Mouse (Mus musculus) left cerebral cortex, adult 9 months (tissue): ENCODE measurements around the gene Cdca4.
A peak's percentile ranks its signal among the peaks of the same experiment; 100 is the strongest.
"Not testable (repeated sequence)": the region's sequence is repeated elsewhere in the genome, so short reads cannot be mapped to it uniquely, and the experiment has no call there.

Experiments used
- DNase-seq, 2 experiments: peaks; one replicate each; pipeline ENCODE4 v3.0.0; 2022; ENCODE audit warnings: low spot score in 2 of 2

Cdca4 gene

GRCm38 (mm10) chr12:112823221-112823620, 6.0 kb downstream of the Cdca4 start:
- no peak for DNase-seq

GRCm38 (mm10) chr12:112822676-112823075, 6.5 kb downstream of the Cdca4 start:
- no peak for DNase-seq

- no peak for DNase-seq
Measured at GRCm38 (mm10) chr12:112821974-112822373, 7.2 kb downstream of the Cdca4 start.

GRCm38 (mm10) chr12:112821216-112821615, 8.0 kb downstream of the Cdca4 start:
- DNase-seq = no peak

- no peak for DNase-seq
Measured at GRCm38 (mm10) chr12:112820401-112820999, 8.7 kb downstream of the Cdca4 start.

GRCm38 (mm10) chr12:112819057-112819662, 10.1 kb downstream of the Cdca4 start:
- DNase-seq = no peak

- not testable (repeated sequence) for DNase-seq
Measured at GRCm38 (mm10) chr12:112816866-112817265, 12.4 kb downstream of the Cdca4 start.

- peak in 1 of 2 experiments; percentile 66 for DNase-seq
Measured at GRCm38 (mm10) chr12:112816294-112816693, 12.9 kb downstream of the Cdca4 start.

- DNase-seq = no peak
Measured at GRCm38 (mm10) chr12:112814682-112815470, 14.3 kb downstream of the Cdca4 start.

- DNase-seq = no peak
Measured at GRCm38 (mm10) chr12:112813370-112813769, 15.9 kb downstream of the Cdca4 start.

GRCm38 (mm10) chr12:112810092-112810885, 18.9 kb downstream of the Cdca4 start:
- DNase-seq = no peak

- no peak for DNase-seq
Measured at GRCm38 (mm10) chr12:112809641-112810040, 19.6 kb downstream of the Cdca4 start.

- peak; percentile 85 to 93 for DNase-seq
Measured at GRCm38 (mm10) chr12:112808587-112809364, 20.4 kb downstream of the Cdca4 start, which contains the start of gene Clba1. Clba1 (plus strand) TSS chr12:112808937.

- DNase-seq = no peak
Measured at GRCm38 (mm10) chr12:112808212-112808586, 21.0 kb downstream of the Cdca4 start.

GRCm38 (mm10) chr12:112807796-112808195, 21.4 kb downstream of the Cdca4 start:
- no peak for DNase-seq

- no peak for DNase-seq
Measured at GRCm38 (mm10) chr12:112806044-112806443, 23.2 kb downstream of the Cdca4 start.

GRCm38 (mm10) chr12:112804046-112804445, 25.2 kb downstream of the Cdca4 start:
- no peak for DNase-seq

GRCm38 (mm10) chr12:112802917-112803316, 26.3 kb downstream of the Cdca4 start:
- DNase-seq = no peak

GRCm38 (mm10) chr12:112801864-112802846, 27.1 kb downstream of the Cdca4 start, which contains the start of gene Ahnak2:
Ahnak2 (minus strand) TSS chr12:112802657.
- no peak for DNase-seq

- peak in 1 of 2 experiments; percentile 68 for DNase-seq
Measured at GRCm38 (mm10) chr12:112800476-112800875, 28.7 kb downstream of the Cdca4 start.
